Mouse (Mus musculus) T-cell, adult 2 months (primary cell): ENCODE data around the gene Gdpd5.
"Not testable (repeated sequence)": the region's sequence is repeated elsewhere in the genome, so short reads cannot be mapped to it uniquely, and the experiment has no call there.

Source experiments
- DNase-seq: peaks from one replicate; pipeline ENCODE4 v3.0.0; 2022; ENCODE audit warnings: low spot score

Gene Gdpd5

GRCm38 (mm10) chr7:99476558-99477114 lies 95.4 kb downstream of the Gdpd5 start:
- no peak for DNase-seq

GRCm38 (mm10) chr7:99477235-99477634 lies 96.0 kb downstream of the Gdpd5 start:
- no peak for DNase-seq

GRCm38 (mm10) chr7:99482637-99483036 lies 101.4 kb downstream of the Gdpd5 start:
- DNase-seq: no peak

- peak; percentile 96 for DNase-seq
These were observed 102.2 kb downstream of the Gdpd5 start, which contains the start of gene Rps3 for GRCm38 (mm10) chr7:99483271-99483923. TSS of gene Rps3 (minus strand) at chr7:99483738.

GRCm38 (mm10) chr7:99483924-99484319 lies 102.7 kb downstream of the Gdpd5 start:
- DNase-seq: no peak

GRCm38 (mm10) chr7:99484679-99485078 lies 103.5 kb downstream of the Gdpd5 start:
- DNase-seq: no peak

- DNase-seq: no peak
These were observed 108.5 kb downstream of the Gdpd5 start for GRCm38 (mm10) chr7:99489708-99490107.

GRCm38 (mm10) chr7:99499128-99499527 lies 117.9 kb downstream of the Gdpd5 start:
- DNase-seq: no peak

- peak; percentile 71 for DNase-seq
These were observed 119.0 kb downstream of the Gdpd5 start for GRCm38 (mm10) chr7:99500201-99500600.

GRCm38 (mm10) chr7:99500655-99501054 lies 119.4 kb downstream of the Gdpd5 start:
- no peak for DNase-seq

GRCm38 (mm10) chr7:99501148-99501547 lies 119.9 kb downstream of the Gdpd5 start:
- DNase-seq: no peak

GRCm38 (mm10) chr7:99504556-99504955 lies 123.3 kb downstream of the Gdpd5 start:
- no peak for DNase-seq

- not testable (repeated sequence) for DNase-seq
These were observed 127.0 kb downstream of the Gdpd5 start for GRCm38 (mm10) chr7:99508187-99508586.

- no peak for DNase-seq
These were observed 128.9 kb downstream of the Gdpd5 start for GRCm38 (mm10) chr7:99510087-99510501.
